Mouse (Mus musculus): ENCODE measurements around the gene Arnt2. TPM values are rescaled to one million over a fixed set of nuclear protein-coding genes. Genes with fewer than 3 reads are reported as not detected.
A peak's percentile ranks its signal among the peaks of the same experiment; 100 is the strongest.

The Arnt2 gene
- polyA plus RNA-seq, 1 experiment from 2014 or later: 48.8 TPM

- no peak for ATAC-seq (ENCODE audit: low read depth)
- no peaks in the 10 kb centered on the region for H3K9me3 ChIP-seq
- no peak overlapping the region for H3K4me2 ChIP-seq
- H3K27ac ChIP-seq (replicated peaks): no peak overlapping the region
- peaks cover 26% of the 10 kb centered on the region for H3K36me3 ChIP-seq
- no peak overlapping the region for H3K4me3 ChIP-seq
- H3K27me3 ChIP-seq: no peaks in the 10 kb centered on the region
- 92% methylated on average over 4 of the region's 4 CpGs for WGBS
- H3K9ac ChIP-seq: no peak overlapping the region
- H3K4me1 ChIP-seq (replicated peaks): peaks cover 31% of the 10 kb centered on the region
Observed at GRCm38 (mm10) chr7:84336907-84337306, 73.1 kb downstream of the Arnt2 start.

- Histone ChIP-seq H3K36me3 (peaks cover 22% of the 10 kb centered on the region), H3K9ac (no peak overlapping the region), H3K4me3 (no peak overlapping the region), H3K27ac (replicated peaks) (no peak overlapping the region), H3K4me1 (replicated peaks) (peaks cover 35% of the 10 kb centered on the region), H3K27me3 (no peaks in the 10 kb centered on the region), H3K4me2 (no peak overlapping the region), H3K9me3 (no peaks in the 10 kb centered on the region)
- 42% methylated on average over 2 of the region's 2 CpGs for WGBS
- ATAC-seq (ENCODE audit: low read depth): no peak
Observed at GRCm38 (mm10) chr7:84336580-84336886, 73.4 kb downstream of the Arnt2 start.

- peaks cover 17% of the 10 kb centered on the region; the same call in 1 of the 2 replicates for H3K36me3 ChIP-seq
- H3K4me2 ChIP-seq: no peak overlapping the region
- no peaks in the 10 kb centered on the region for H3K27me3 ChIP-seq
- no peak overlapping the region for H3K4me3 ChIP-seq
- H3K9ac ChIP-seq: no peak overlapping the region
- no peak for ATAC-seq (ENCODE audit: low read depth)
- H3K9me3 ChIP-seq: no peaks in the 10 kb centered on the region
- peaks cover 40% of the 10 kb centered on the region for H3K4me1 ChIP-seq (replicated peaks)
- H3K27ac ChIP-seq (replicated peaks): peak overlapping the region; percentile 19; the same call in 1 of the 2 replicates
- WGBS: 70% methylated on average over 6 of the region's 6 CpGs
Observed at GRCm38 (mm10) chr7:84335766-84336579, 74.0 kb downstream of the Arnt2 start.

- Histone ChIP-seq H3K27ac (replicated peaks) (no peak overlapping the region; the same call in 1 of the 2 replicates), H3K36me3 (peaks cover 6% of the 10 kb centered on the region; the same call in 1 of the 2 replicates), H3K4me1 (replicated peaks) (peaks cover 52% of the 10 kb centered on the region), H3K9me3 (no peaks in the 10 kb centered on the region), H3K27me3 (no peaks in the 10 kb centered on the region), H3K4me2 (no peak overlapping the region), H3K4me3 (no peak overlapping the region), H3K9ac (no peak overlapping the region)
- ATAC-seq (ENCODE audit: low read depth): no peak
- 88% methylated on average over 3 of the region's 3 CpGs for WGBS
Observed at GRCm38 (mm10) chr7:84333996-84334395, 76.0 kb downstream of the Arnt2 start.

- peak; percentile 72 for ATAC-seq (ENCODE audit: low read depth)
- peak overlapping the region; percentile 64 for H3K27ac ChIP-seq (replicated peaks)
Observed at GRCm38 (mm10) chr7:84332295-84333168, 77.4 kb downstream of the Arnt2 start.

GRCm38 (mm10) chr7:84329174-84329583 lies 80.8 kb downstream of the Arnt2 start:
- 54% methylated on average over 1 of the region's 1 CpGs for whole genome bisulfite sequencing
- ATAC-seq (ENCODE audit: low read depth): no peak
- H3K27me3 ChIP-seq: no peaks in the 10 kb centered on the region
- H3K4me3 ChIP-seq: no peak overlapping the region
- H3K4me2 ChIP-seq: no peak overlapping the region
- H3K4me1 ChIP-seq (replicated peaks): peaks cover 48% of the 10 kb centered on the region
- peaks cover 18% of the 10 kb centered on the region; the same call in 1 of the 2 replicates for H3K36me3 ChIP-seq
- peak overlapping the region; percentile 49 for H3K27ac ChIP-seq (replicated peaks)
- H3K9ac ChIP-seq: no peak overlapping the region
- no peaks in the 10 kb centered on the region for H3K9me3 ChIP-seq

More at GRCm38 (mm10) chr7:84332295-84333168, 77.4 kb downstream of the Arnt2 start:
- WGBS: 14% methylated on average over 11 of the region's 11 CpGs
- no peaks in the 10 kb centered on the region for H3K27me3 ChIP-seq
- no peaks in the 10 kb centered on the region for H3K9me3 ChIP-seq
- H3K4me1 ChIP-seq (replicated peaks): peaks cover 52% of the 10 kb centered on the region
- H3K9ac ChIP-seq: no peak overlapping the region
- no peak overlapping the region for H3K4me3 ChIP-seq
- peak overlapping the region; percentile 4; the same call in 1 of the 2 replicates for H3K4me2 ChIP-seq
- H3K36me3 ChIP-seq: peaks cover 9% of the 10 kb centered on the region; the same call in 1 of the 2 replicates

- WGBS: 43% methylated on average over 1 of the region's 1 CpGs
- Histone ChIP-seq H3K4me3 (no peak overlapping the region), H3K27ac (replicated peaks) (peak overlapping the region; percentile 49), H3K9me3 (no peaks in the 10 kb centered on the region), H3K36me3 (peaks cover 14% of the 10 kb centered on the region; the same call in 1 of the 2 replicates), H3K9ac (no peak overlapping the region), H3K4me2 (no peak overlapping the region), H3K27me3 (no peaks in the 10 kb centered on the region), H3K4me1 (replicated peaks) (peaks cover 44% of the 10 kb centered on the region)
- ATAC-seq (ENCODE audit: low read depth): no peak
Observed at GRCm38 (mm10) chr7:84328770-84329169, 81.2 kb downstream of the Arnt2 start.

GRCm38 (mm10) chr7:84325570-84326328 lies 84.2 kb downstream of the Arnt2 start:
- H3K4me2 ChIP-seq: no peak overlapping the region
- H3K9ac ChIP-seq: no peak overlapping the region
- H3K9me3 ChIP-seq: no peaks in the 10 kb centered on the region
- no peak overlapping the region for H3K4me3 ChIP-seq
- H3K4me1 ChIP-seq (replicated peaks): peaks cover 14% of the 10 kb centered on the region
- WGBS: 81% methylated on average over 2 of the region's 2 CpGs
- no peak overlapping the region for H3K27ac ChIP-seq (replicated peaks)
- 0 out of 2 replicates have a peak, but pooled peaks cover 11% of the 10 kb centered on the region for H3K36me3 ChIP-seq
- H3K27me3 ChIP-seq: no peaks in the 10 kb centered on the region
- ATAC-seq (ENCODE audit: low read depth): no peak

GRCm38 (mm10) chr7:84321542-84321941 lies 88.4 kb downstream of the Arnt2 start:
- no peaks in the 10 kb centered on the region for H3K27me3 ChIP-seq
- ATAC-seq (ENCODE audit: low read depth): no peak
- H3K9me3 ChIP-seq: no peaks in the 10 kb centered on the region
- no peak overlapping the region for H3K9ac ChIP-seq
- 0 out of 2 replicates have a peak, but pooled peaks cover 4% of the 10 kb centered on the region for H3K36me3 ChIP-seq
- no peaks in the 10 kb centered on the region for H3K4me1 ChIP-seq (replicated peaks)
- 0 out of 2 replicates have a peak overlapping the region, but pooled peaks have one; percentile 3 for H3K27ac ChIP-seq (replicated peaks)
- WGBS: 78% methylated on average over 1 of the region's 1 CpGs
- H3K4me3 ChIP-seq: no peak overlapping the region
- H3K4me2 ChIP-seq: no peak overlapping the region

GRCm38 (mm10) chr7:84315353-84316003 lies 94.5 kb downstream of the Arnt2 start:
- WGBS: 73% methylated on average over 7 of the region's 7 CpGs
- H3K36me3 ChIP-seq: peaks cover 21% of the 10 kb centered on the region
- no peak overlapping the region for H3K9ac ChIP-seq
- no peaks in the 10 kb centered on the region for H3K9me3 ChIP-seq
- no peak overlapping the region for H3K4me2 ChIP-seq
- no peak overlapping the region for H3K27ac ChIP-seq (replicated peaks)
- ATAC-seq (ENCODE audit: low read depth): no peak
- H3K27me3 ChIP-seq: no peaks in the 10 kb centered on the region
- no peak overlapping the region for H3K4me3 ChIP-seq
- no peaks in the 10 kb centered on the region for H3K4me1 ChIP-seq (replicated peaks)

GRCm38 (mm10) chr7:84314742-84315141 lies 95.2 kb downstream of the Arnt2 start:
- H3K9me3 ChIP-seq: no peaks in the 10 kb centered on the region
- no peak overlapping the region for H3K4me2 ChIP-seq
- H3K36me3 ChIP-seq: peaks cover 28% of the 10 kb centered on the region
- H3K27ac ChIP-seq (replicated peaks): no peak overlapping the region
- no peak overlapping the region for H3K4me3 ChIP-seq
- ATAC-seq (ENCODE audit: low read depth): no peak
- no peak overlapping the region for H3K9ac ChIP-seq
- no peaks in the 10 kb centered on the region for H3K4me1 ChIP-seq (replicated peaks)
- H3K27me3 ChIP-seq: no peaks in the 10 kb centered on the region
- WGBS: 95% methylated on average over 2 of the region's 2 CpGs

All from neural tube, embryonic 13.5 days (tissue).